Mouse (Mus musculus) frontal cortex, postnatal 25 days (tissue): ENCODE measurements at regions not wholly inside any gene's neighbourhood (a gene's known extent, or its start where the extent isn't known, plus 50 kb on each side); places are given as distances from the start of the nearest gene placed in this dataset.

Experiments
- DNase-seq, 2 experiments: peaks; one replicate each; pipeline ENCODE4 v3.0.0; 2022; ENCODE audit warnings: low spot score in 2 of 2

GRCm38 (mm10) chr5:85954526-85954925 lies 110.9 kb downstream of the Cenpc1 start:
- no peak for DNase-seq

- DNase-seq: peak; percentile 8 to 41
Observed at GRCm38 (mm10) chr5:85936667-85937314, 128.6 kb downstream of the Cenpc1 start.

DNA sequence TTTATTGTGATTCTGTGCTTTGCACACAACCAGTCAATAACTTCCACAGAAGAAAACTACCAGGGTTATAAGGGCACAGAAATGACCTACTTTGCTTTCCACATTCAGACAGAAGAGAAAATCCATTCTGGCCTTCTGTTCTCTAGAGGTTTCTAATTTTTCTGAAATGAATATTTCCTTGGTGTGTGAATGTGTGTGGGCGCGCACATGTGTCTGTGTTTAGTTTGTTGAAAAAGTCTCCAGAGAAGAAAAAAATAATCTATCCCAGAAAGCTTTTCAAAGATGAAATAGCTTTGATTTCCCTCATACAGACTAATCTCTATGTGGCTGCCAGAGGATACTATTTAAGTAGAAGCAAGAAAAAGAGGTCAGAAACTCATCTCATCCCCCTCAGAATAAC lies 147.1 kb downstream of the Cenpc1 start:
- DNase-seq: no peak

GRCm38 (mm10) chr5:85915000-85915399 lies 150.4 kb downstream of the Cenpc1 start:
- no peak for DNase-seq

- DNase-seq: no peak
Observed at GRCm38 (mm10) chr5:85896452-85896851, 168.9 kb downstream of the Cenpc1 start.

DNA sequence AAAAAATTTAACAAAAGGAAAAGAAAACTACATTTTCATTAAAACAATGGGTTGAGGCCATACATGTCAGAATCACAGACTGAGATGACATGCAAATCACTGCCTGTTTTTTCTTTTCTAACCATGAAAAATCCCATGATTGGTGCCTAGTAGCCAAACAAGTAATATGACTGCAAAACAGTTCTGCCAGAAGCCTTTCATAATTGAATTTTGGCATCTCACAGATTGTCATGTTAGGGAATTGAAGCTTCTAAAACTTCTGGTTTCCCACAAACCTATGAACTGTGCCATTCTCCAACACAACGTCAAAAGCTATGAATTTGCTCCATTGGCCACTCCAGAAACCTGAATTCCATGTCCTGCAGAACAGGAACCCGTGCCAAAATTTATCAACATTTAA lies 169.6 kb downstream of the Cenpc1 start:
- no peak for DNase-seq

- no peak for DNase-seq
Observed at GRCm38 (mm10) chr5:85870311-85870710, 195.1 kb downstream of the Cenpc1 start.

DNA sequence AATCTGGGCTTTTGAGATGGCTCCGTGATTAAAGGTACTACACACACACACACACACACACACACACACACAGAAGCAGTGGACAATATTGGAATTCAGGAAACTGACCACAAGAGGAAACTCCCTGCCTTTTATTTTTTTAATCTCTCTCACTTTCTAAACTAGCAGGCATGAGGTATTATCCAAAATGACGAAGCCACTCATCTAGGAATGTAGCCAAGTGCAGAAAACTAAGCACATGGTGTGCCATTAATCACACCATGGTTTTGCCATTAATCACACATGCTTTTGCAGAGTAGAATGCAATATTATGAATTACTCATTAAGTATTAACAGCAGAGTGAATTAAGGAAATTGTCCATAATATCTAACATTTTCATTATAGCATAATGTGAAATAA lies 232.8 kb downstream of the Cenpc1 start:
- DNase-seq: no peak

DNA sequence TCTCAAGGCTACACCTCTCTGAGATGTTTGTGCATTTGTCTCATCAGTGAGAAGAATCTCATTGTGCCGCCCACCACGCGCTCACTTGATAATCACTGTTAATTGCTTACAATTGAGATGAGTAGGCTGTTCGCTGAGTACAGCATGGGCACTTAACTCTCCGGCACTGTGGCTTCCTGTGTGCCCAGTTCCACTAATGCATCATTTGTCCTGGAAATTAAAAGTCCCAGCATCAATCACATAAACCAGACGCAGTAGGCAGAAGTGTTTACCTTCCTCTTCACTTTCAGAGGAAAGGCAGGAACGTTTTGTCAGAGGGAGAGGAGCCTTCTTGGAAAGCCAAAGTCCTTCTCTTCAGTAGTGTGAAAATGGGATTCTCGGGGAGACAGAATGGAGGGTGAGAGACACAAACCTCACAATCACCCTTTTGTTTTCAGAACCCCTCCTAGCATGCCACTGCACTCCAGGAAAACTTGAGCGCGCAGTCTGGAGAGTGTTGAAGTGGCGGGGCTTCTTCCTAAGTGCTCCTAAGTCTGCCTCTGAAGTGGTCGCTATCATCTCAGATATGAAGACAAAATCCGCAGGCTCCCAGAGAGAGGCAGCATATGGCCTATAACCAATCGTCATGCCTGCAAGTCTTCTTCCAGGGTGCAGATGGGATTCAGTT lies 269.7 kb downstream of the Cenpc1 start:
- DNase-seq: no peak

DNA sequence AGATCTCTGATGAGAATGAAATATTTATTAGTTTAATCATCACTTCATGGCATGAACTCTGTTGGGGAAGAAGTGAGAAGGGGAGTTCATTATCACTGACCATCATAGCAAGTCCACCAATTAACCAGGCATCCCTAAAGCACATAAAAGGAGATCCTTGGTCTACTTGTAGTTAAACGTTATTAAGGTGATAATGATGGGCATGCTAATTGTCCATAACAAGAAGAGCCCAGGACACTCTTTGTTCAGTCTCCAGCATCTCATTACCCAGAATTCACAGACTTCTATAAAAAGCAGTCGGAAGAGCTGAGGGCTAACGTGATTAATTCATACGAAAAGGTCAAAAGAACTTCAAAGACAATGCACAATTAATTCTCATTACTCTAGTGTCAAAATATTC lies 272.2 kb downstream of the Cenpc1 start:
- no peak for DNase-seq

DNA sequence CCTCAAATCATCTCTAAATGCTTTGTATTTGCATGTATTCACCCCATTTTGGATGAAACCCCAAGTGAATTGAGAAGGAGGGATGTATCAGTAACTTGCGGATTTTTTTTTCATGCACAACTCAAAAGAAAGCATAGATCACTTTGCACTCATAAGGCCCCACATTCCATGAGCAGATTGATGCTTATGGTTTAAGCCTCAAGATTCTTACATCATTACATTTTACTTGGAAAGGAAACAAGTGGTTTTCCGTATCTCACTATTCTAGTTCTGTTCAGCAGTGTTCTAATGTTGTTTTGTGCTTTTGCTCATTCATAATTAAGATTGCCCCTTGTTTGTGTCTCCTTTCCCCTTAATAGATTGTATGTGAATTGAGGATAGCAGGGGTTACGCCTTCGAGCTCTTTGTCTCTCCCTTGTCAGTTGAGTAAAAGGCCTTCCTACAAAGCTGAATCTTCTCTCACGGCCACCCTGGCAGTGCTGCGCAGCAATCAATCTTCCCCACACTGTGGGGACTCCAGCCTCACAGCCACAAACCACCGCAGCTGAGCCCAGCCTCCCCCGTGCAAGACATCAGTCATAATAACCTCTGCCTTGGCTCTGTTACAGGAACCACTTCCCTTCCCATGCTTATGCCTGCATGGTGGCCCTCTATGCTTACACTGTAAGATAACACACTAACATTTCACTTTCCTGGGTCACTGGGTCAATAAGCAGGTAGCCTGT lies 284.5 kb downstream of the Cenpc1 start:
- no peak for DNase-seq

DNA sequence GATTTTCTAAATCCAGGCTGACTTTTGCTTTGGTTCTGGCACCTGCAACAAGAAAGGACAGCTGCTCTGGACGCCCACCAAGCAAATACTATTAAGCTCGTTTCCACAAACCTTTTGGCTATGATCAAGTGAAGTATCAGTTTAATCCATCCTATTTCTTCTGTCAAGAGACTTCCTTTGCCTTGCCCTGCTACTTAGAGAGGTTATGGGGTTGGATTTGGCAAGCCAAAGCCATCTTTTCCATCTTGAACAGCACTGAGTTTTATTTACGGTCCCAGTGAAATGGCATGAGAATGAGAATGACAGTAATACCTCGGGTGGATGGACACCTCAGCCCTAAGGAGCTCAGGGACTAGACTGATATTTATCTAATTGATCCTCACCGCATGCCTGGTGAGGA lies 285.4 kb downstream of the Cenpc1 start:
- no peak for DNase-seq

DNA sequence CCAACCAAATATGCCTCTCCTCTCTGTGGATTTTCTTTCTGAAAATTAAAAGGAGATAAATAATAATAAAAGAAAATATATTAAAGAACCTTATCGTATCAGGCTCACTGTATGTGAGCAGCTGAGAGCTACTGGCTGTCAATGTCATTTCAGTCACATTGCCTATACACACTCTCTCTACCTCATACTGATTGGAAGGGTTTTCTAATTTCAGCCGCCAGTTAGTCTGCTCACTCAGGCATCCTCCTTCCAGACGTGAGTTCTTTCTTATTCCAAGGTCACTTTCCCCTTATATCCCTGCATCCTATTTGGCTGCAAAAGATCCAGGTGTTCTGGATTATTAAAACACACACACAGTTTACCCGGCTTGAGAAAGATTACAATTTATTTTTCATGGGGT lies 286.2 kb downstream of the Cenpc1 start:
- no peak for DNase-seq

DNA sequence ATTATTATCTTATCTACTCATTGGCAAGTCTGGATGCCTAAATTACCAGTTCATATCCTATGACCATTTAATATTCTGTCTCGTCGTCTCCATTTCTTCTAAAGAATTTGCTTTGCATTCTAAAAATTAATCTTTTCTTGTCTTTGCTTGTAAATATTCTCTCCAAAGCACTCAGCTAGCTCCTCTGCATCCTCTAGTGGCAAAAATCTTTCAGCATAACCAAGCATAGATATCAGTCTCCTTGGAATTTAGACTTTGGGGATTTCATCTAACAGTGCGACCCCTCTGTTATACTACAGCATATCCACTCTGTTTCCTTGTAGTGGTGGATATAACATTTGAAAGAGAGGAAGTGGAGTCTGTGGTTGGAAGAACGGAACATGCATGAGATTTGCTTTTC lies 292.7 kb downstream of the Cenpc1 start:
- no peak for DNase-seq

- DNase-seq: no peak
Observed at GRCm38 (mm10) chr5:85772086-85772485, 293.3 kb downstream of the Cenpc1 start.

GRCm38 (mm10) chr5:85767157-85767556 lies 298.2 kb downstream of the Cenpc1 start:
- DNase-seq: no peak

- no peak for DNase-seq
Observed at GRCm38 (mm10) chr5:85756716-85757115, 308.7 kb downstream of the Cenpc1 start.

- no peak for DNase-seq
Observed at GRCm38 (mm10) chr5:85754227-85754626, 311.2 kb downstream of the Cenpc1 start.

- DNase-seq: no peak
Observed at GRCm38 (mm10) chr5:85753109-85753508, 312.3 kb downstream of the Cenpc1 start.

DNA sequence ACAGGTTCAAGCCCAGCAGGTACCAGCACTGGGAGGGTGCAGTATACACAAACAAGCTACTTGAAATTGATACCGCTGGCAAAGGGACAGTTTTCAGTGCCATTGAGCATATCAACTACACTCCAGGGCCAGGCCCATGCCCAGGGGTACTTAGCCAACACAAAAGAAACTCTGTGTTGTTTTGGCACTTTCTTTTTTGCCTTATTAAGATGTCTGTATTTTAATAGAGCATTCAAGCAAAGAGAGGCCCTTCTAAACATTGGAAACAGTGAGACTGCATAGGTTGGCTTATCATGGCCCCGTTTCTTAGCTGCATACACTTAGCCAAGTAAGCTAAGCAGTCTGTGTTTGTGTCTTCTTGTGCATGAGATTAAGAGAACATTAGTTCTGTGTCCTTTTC lies 313.7 kb downstream of the Cenpc1 start:
- DNase-seq: no peak

DNA sequence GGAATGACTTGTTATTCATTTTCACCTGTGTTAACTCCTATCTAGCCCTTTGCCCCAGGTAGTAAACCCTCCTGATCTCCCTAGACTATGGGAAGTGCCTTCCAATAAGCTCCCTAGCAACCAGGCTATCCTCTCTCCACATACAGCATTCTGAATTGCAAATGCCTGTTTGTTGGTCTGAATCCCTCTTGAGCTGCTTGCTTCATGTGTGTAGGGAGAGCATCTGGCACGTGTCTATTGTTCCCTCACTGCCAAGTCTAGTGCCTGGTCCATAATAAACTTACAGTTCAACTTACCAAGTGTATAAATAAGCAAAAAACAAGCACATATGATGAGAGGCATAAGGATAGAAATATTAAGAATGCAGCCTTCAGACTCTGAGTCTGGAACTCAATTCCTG lies 314.5 kb downstream of the Cenpc1 start:
- DNase-seq: no peak

GRCm38 (mm10) chr5:85729613-85730012 lies 335.8 kb downstream of the Cenpc1 start:
- no peak for DNase-seq

GRCm38 (mm10) chr5:85707345-85707744 lies 358.0 kb downstream of the Cenpc1 start:
- no peak for DNase-seq
